Mouse (Mus musculus) frontal cortex, postnatal 10 days (tissue): ENCODE results near the gene Epyc.
"Not testable (repeated sequence)": the region's sequence is repeated elsewhere in the genome, so short reads cannot be mapped to it uniquely, and the experiment has no call there.

ENCODE experiments used
- DNase-seq, 2 experiments: peaks; one replicate each; pipeline ENCODE4 v3.0.0; 2022; ENCODE audit warnings: low spot score in 2 of 2, mixed read lengths in 1 of 2

The Epyc gene

GRCm38 (mm10) chr10:97714584-97714983 is 70.7 kb downstream of the Epyc start:
- DNase-seq = no peak

- no peak for DNase-seq
These were observed 71.5 kb downstream of the Epyc start for GRCm38 (mm10) chr10:97715289-97715906.

DNA sequence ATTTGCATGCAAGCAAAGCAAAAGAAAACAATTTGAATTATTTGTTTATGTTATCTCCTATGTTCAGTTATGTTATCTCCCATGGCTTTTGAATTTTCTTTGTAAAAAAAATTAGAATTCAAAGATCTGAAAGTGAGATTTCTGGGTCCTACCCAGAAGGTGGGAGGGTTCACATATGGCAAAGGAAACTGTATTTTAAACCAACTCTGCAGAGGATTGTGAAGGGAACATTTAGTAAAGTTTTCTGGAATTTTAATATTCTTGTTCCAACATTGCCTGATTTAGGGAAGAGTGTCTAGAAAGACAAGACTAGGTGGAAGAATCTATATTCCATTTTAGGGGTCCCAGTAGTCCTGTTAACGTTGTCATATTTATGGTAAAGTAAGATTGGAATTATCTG is 73.4 kb downstream of the Epyc start:
- no peak for DNase-seq

- no peak for DNase-seq
These were observed 74.2 kb downstream of the Epyc start for GRCm38 (mm10) chr10:97718021-97718420.

- DNase-seq = no peak
These were observed 76.8 kb downstream of the Epyc start for GRCm38 (mm10) chr10:97720625-97721024.

GRCm38 (mm10) chr10:97722709-97723108 is 78.8 kb downstream of the Epyc start:
- no peak for DNase-seq

DNA sequence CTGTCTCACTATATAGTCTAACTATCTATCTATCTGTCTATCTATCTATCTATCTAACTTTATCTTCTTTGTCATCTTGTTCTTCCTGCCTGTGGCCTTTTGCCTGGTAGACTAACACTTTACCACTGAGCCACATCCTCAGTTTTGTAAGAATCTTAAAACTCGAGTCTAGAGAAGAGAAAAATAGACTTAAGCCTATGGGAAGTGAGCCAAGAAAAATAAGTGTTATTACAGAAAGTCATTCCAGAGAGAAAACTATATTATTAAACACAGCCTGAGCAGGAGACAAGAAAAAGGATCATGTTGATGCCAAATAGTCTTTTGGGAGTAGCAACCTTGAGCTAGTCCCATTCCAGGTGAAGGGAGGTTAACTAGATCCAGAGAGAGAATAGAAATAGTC is 82.1 kb downstream of the Epyc start:
- no peak for DNase-seq

GRCm38 (mm10) chr10:97726655-97727054 is 82.8 kb downstream of the Epyc start, which contains the start of gene C030005K15Rik:
TSS of gene C030005K15Rik (minus strand) at chr10:97726755.
- not testable (repeated sequence) for DNase-seq
